Mouse (Mus musculus) limb, embryonic 12.5 days (tissue): ENCODE measurements around the gene Add1. TPM values are rescaled to one million over a fixed set of nuclear protein-coding genes. Genes with fewer than 3 reads are reported as not detected.

Source experiments
- ATAC-seq: fragments of 200-750 bp; cut with Nextera tagmentation; 2 replicates; pipeline ENCODE4 v1.8.0; 2017; ENCODE audit warnings: low read depth, moderate TSS enrichment; ENCODE audit not compliant: insufficient number of reproducible peaks, insufficient read depth, low FRiP score, low TSS enrichment
- H3K27ac ChIP-seq: fragments of 300-500 bp; sonication (generic); 2 replicates; pipeline ENCODE4 v1.5.1; 2016; ENCODE audit warnings: mild to moderate bottlenecking, moderate library complexity
- H3K27me3 ChIP-seq: fragments of 300-500 bp; sonication (generic); 2 replicates; pipeline ENCODE4 v1.6.1; 2016; ENCODE audit warnings: mild to moderate bottlenecking, moderate library complexity
- H3K36me3 ChIP-seq: fragments of 300-500 bp; sonication (generic); 2 replicates; pipeline ENCODE4 v1.6.1; 2016; ENCODE audit warnings: mild to moderate bottlenecking, moderate library complexity
- H3K4me1 ChIP-seq: fragments of 300-500 bp; sonication (generic); replicated peaks from 2 replicates; pipeline ENCODE4 v1.6.1; 2016
- H3K4me2 ChIP-seq: fragments of 300-500 bp; sonication (generic); 2 replicates; pipeline ENCODE4 v1.6.1; 2016; ENCODE audit warnings: mild to moderate bottlenecking, moderate library complexity
- H3K4me3 ChIP-seq: fragments of 300-500 bp; sonication (generic); replicated peaks from 2 replicates; pipeline ENCODE4 v1.5.1; 2016; ENCODE audit warnings: mild to moderate bottlenecking
- H3K9ac ChIP-seq: fragments of 300-500 bp; sonication (generic); replicated peaks from 2 replicates; pipeline ENCODE4 v1.6.1; 2016; ENCODE audit warnings: mild to moderate bottlenecking, moderate library complexity
- H3K9me3 ChIP-seq: fragments of 300-500 bp; sonication (generic); 2 replicates; pipeline ENCODE4 v1.6.1; 2016; ENCODE audit warnings: mild to moderate bottlenecking, moderate library complexity
- WGBS: fragments of 180-500 bp; shearing (Covaris S2); methylation state at CpG from one replicate; pipeline ENCODE4 v1.1.7; 2016; 5-methylcytosine and 5-hydroxymethylcytosine counted together
- polyA plus RNA-seq: library from polyadenylated mRNA; unstranded; fragments of >200 nt; fragmentation: Nextera tagmentation; extraction: Ambion mirVana; gene quantifications from 2 replicates; pipeline ENCODE4 v1.2.1, GENCODE M21; 2016

The Add1 gene
- polyA plus RNA-seq, 1 experiment from 2014 or later = 173 TPM

DNA sequence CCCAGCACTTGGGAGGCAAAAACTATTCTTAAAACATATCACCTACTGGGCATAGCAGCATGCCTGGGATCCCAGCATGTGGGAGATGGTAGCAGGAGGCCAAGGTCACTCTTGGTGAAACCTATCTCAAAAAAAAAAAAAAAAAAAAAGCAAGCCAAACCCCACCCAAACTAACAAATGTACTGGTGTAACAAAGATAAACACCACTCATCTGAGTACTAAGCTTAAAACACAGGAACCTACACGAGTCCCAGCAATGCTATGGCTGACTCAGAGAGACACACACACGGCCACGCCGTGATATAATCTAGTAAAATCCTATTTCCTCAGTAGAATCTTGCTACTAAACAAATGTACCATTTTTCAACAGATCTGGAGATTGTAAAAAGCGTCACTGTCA lies 79.5 kb downstream of the Add1 start:
- H3K4me2 ChIP-seq = no peak overlapping the region
- H3K4me3 ChIP-seq = no peak overlapping the region
- no peak overlapping the region for H3K9ac ChIP-seq
- H3K27me3 ChIP-seq = no peaks in the 10 kb centered on the region
- no peak overlapping the region for H3K27ac ChIP-seq
- peaks cover 91% of the 10 kb centered on the region for H3K36me3 ChIP-seq
- H3K4me1 ChIP-seq = no peaks in the 10 kb centered on the region
- no peaks in the 10 kb centered on the region for H3K9me3 ChIP-seq
- WGBS = 93% methylated on average over 5 of the region's 5 CpGs
- no peak for ATAC-seq

- H3K36me3 ChIP-seq = peaks cover 75% of the 10 kb centered on the region
Observed at GRCm38 (mm10) chr5:34654881-34655280, 81.4 kb downstream of the Add1 start.

DNA sequence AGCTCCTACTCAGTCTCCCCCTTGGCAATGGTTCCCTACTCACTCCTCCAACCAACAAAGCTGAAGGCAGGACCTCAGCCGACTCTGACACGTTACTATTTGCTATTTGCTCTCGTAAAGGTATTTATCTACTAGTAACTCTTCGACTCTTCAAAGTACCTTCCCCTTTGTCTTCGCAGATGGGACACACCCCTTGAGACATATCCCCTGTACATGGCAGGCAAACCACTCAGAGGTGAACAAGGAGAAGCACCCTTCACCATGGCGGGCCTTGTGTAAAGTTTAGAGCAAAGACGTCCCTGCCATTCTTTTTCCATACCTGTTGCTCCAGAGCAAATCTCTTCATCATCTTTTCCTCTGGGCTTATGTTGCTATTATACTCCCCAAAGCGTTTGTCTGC lies 84.1 kb downstream of the Add1 start:
- H3K9me3 ChIP-seq = no peaks in the 10 kb centered on the region
- H3K4me3 ChIP-seq = no peak overlapping the region
- no peaks in the 10 kb centered on the region for H3K27me3 ChIP-seq
- H3K27ac ChIP-seq = no peak overlapping the region
- H3K4me2 ChIP-seq = no peak overlapping the region
- ATAC-seq = no peak
- 93% methylated on average over 8 of the region's 8 CpGs for WGBS
- H3K9ac ChIP-seq = no peak overlapping the region
- peaks cover 48% of the 10 kb centered on the region for H3K36me3 ChIP-seq
- H3K4me1 ChIP-seq = peaks cover 6% of the 10 kb centered on the region

More at GRCm38 (mm10) chr5:34654881-34655280, 81.4 kb downstream of the Add1 start:
- ATAC-seq = no peak
- H3K4me2 ChIP-seq = no peak overlapping the region
- H3K4me1 ChIP-seq = peaks cover 6% of the 10 kb centered on the region
- no peaks in the 10 kb centered on the region for H3K27me3 ChIP-seq
- 93% methylated on average over 9 of the region's 9 CpGs for WGBS
- no peak overlapping the region for H3K9ac ChIP-seq
- H3K27ac ChIP-seq = no peak overlapping the region
- no peaks in the 10 kb centered on the region for H3K9me3 ChIP-seq
- H3K4me3 ChIP-seq = no peak overlapping the region

DNA sequence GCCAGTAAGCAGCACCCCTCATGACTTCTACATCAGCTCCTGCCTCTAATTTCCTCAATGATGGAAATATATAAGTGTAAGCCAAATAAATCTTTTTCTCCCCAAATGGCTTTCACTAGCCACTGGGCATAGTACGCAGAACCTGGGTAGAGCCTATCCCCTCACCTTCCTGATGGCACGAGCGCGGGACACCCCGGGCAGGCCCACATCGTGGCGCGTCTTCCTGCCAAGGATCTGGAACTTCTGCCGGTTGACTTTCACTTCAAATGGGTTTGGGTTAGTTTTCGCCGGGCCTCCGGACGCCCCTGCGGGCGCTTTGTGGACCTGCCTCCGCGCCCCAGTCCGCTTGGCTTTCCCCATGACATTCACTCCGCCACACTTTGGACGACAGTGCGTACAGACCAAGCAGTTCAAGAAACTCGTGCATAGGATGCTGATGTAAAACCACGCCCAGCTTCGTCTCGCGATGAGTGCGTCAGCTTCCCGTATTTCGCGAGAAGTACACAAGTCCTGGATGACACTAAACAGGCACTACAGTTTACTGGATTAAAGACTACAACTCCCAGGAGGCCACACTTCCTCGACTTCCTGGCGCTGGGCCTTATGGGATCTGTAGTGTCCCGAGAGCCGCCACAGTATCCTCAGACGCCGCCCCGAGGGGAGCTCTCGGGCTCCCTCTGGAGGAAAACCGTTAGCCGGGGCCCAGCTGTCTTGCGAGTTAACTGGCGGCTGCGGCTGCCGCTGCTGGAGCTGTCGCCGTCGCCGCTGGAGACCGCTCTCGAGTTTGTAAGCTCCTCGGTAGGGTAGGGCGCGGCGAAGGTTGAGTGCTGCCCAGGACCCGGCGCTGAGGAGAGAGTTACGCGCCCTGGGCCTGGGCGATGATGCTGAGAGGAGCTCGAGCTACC lies 86.5 kb downstream of the Add1 start, which contains the start of the genes Nop14 and Grk4:
Nop14 (minus strand) TSS at position 463 of the 905 bp plus-strand sequence.
Grk4 (plus strand) TSS at position 694 of the 905 bp plus-strand sequence.
- H3K4me3 ChIP-seq = peak within 1 kb of the TSS; percentile 58
- ATAC-seq = peak; percentile 100
- H3K27me3 ChIP-seq = no peaks in the 10 kb centered on the region
- peaks cover 24% of the 10 kb centered on the region for H3K36me3 ChIP-seq
- whole genome bisulfite sequencing = under 1% methylated on average over 60 of the region's 60 CpGs
- H3K9ac ChIP-seq = peak within 1 kb of the TSS; percentile 64
- no peaks in the 10 kb centered on the region for H3K9me3 ChIP-seq
- H3K4me2 ChIP-seq = peak within 1 kb of the TSS; percentile 72
- H3K4me1 ChIP-seq = peaks cover 6% of the 10 kb centered on the region
- peak within 1 kb of the TSS; percentile 87 for H3K27ac ChIP-seq

DNA sequence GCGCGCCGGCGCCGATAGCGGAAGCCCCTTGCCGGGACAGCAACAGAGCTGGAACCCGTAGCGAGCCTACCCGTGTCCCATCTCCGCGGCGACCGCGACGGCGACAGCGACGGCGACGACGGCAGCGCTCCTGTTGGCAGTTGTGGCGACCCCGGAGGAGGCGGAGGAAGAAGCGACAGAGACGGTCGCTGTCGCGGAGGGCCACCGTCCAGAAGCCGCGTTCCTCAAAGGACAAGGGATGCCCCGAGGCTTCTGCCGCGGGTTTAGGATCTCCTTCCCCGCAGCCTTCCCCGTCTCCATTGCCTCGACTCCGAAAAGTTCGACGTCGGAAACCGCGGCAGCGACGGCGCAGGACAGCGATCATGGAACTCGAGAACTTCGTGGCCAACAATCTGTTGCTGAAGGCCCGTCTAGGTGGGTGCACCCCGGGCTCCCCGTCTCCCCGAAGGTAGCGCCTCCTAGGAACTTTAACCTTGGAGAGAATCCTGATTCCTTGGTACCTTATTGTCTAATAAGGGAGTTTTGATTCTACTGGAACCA lies 87.2 kb downstream of the Add1 start:
- no peak for ATAC-seq
- peaks cover 17% of the 10 kb centered on the region for H3K36me3 ChIP-seq
- H3K27me3 ChIP-seq = no peaks in the 10 kb centered on the region
- H3K4me1 ChIP-seq = peaks cover 6% of the 10 kb centered on the region
- peak overlapping the region; percentile 87 for H3K27ac ChIP-seq
- no peaks in the 10 kb centered on the region for H3K9me3 ChIP-seq
- under 1% methylated on average over 56 of the region's 57 CpGs for WGBS
- H3K4me3 ChIP-seq = peak overlapping the region; percentile 58
- peak overlapping the region; percentile 64 for H3K9ac ChIP-seq
- peak overlapping the region; percentile 62 for H3K4me2 ChIP-seq

DNA sequence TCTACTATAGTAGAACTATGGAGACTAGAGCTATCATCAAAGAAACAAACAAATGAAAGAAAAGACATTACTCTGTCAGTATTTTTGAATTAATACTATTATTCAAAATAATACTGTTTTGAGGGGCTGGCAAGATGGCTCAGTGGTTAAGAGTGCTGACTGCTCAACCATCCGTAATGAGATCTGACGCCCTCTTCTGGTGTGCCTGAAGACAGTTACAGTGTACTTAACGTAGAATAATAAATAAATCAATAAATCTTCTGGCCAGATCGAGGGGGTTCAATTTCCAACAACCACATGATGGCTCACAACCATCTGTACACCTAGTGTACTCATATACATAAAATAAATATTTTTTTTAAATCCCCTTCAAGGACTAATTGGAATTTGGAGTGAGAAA lies 88.4 kb downstream of the Add1 start:
- Histone ChIP-seq H3K27ac (no peak overlapping the region), H3K27me3 (no peaks in the 10 kb centered on the region), H3K4me2 (no peak overlapping the region), H3K4me1 (peaks cover 6% of the 10 kb centered on the region), H3K36me3 (peaks cover 9% of the 10 kb centered on the region), H3K9ac (no peak overlapping the region), H3K9me3 (no peaks in the 10 kb centered on the region), H3K4me3 (no peak overlapping the region)
- 81% methylated on average over 4 of the region's 4 CpGs for WGBS
- ATAC-seq = no peak

DNA sequence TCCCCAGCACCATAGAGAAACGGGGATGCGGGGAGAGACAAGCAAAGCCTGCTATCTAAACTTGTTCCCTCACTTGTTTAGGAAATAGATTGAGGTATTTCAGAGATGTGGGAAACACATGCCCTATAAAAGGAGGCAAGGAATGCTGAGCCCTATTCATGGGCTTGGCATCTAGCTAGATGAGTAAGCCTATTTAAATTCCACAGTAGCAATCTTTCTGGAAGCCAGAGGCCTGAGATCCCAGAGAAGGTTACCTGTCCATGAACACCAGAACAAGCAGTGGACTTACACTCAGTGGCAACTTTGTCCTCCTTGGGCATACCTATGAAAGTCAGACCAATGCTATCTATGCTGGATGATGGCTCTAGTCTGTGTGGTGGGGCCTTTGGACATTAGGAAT lies 89.8 kb downstream of the Add1 start:
- Histone ChIP-seq H3K4me3 (no peak overlapping the region), H3K9ac (no peak overlapping the region), H3K36me3 (peaks cover 1% of the 10 kb centered on the region; the same call in 1 of the 2 replicates), H3K4me2 (no peak overlapping the region), H3K9me3 (no peaks in the 10 kb centered on the region), H3K4me1 (peaks cover 6% of the 10 kb centered on the region), H3K27ac (no peak overlapping the region), H3K27me3 (no peaks in the 10 kb centered on the region)
- no peak for ATAC-seq
- 82% methylated on average over 2 of the region's 2 CpGs for WGBS

DNA sequence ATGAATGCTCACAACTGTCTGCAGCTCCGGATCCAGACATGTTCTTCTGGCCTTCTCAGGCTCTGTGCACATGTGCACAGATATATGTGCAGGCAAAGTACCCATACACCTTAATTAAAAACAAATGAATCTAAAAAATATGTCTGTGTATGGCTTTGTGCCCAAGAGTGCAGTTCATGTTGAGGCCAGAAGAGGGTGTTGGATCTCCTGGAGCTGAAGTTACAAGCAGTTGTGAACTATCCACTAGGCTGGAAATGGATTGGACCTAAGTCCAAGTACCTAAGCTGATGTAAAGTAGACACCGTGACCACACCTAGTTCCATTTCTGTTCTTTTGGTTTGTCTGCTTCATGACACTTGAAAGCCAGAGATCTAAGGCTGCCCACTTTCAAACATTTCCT lies 96.0 kb downstream of the Add1 start:
- Histone ChIP-seq H3K27ac (no peak overlapping the region), H3K9me3 (no peaks in the 10 kb centered on the region), H3K4me2 (no peak overlapping the region), H3K36me3 (peaks cover 6% of the 10 kb centered on the region; the same call in 1 of the 2 replicates), H3K27me3 (no peaks in the 10 kb centered on the region), H3K4me3 (no peak overlapping the region), H3K9ac (no peak overlapping the region), H3K4me1 (no peaks in the 10 kb centered on the region)
- 85% methylated on average over 2 of the region's 2 CpGs for WGBS
- ATAC-seq = no peak

DNA sequence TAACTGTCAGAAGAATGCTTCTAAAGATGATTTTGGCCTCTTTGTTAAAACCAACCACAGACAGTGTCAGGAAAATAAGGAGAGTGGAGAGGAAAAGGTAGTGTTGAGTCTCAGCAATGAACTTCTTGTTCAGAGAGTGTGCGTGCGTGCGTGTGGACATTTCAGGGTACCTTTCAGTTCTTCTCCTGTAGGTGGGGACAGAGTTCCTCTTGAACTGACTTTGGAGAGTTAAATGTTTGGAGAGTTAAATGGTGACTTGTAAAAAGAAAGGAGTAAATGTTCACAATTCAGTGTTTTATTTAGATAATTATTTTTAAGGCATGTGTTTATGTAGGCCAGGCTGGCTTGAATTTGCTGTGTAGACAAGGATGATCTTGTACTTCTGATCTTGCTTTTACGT lies 96.8 kb downstream of the Add1 start:
- H3K4me2 ChIP-seq = no peak overlapping the region
- H3K9me3 ChIP-seq = no peaks in the 10 kb centered on the region
- no peak overlapping the region for H3K27ac ChIP-seq
- H3K4me3 ChIP-seq = no peak overlapping the region
- 76% methylated on average over 4 of the region's 4 CpGs for WGBS
- H3K27me3 ChIP-seq = no peaks in the 10 kb centered on the region
- no peak overlapping the region for H3K9ac ChIP-seq
- peaks cover 6% of the 10 kb centered on the region; the same call in 1 of the 2 replicates for H3K36me3 ChIP-seq
- no peak for ATAC-seq
- no peaks in the 10 kb centered on the region for H3K4me1 ChIP-seq
